Mouse (Mus musculus) bone marrow, adult 2 months (tissue): ENCODE data around the gene Smpd3.

ENCODE experiments used
- CTCF ChIP-seq: fragments of 200-500 bp; IDR thresholded peaks from 2 replicates; pipeline ENCODE4 v1.5.1; 2011; ENCODE audit warnings: low read length, control low read depth; ENCODE audit not compliant: control insufficient read depth, insufficient read depth
- POLR2A ChIP-seq: fragments of 200-500 bp; IDR thresholded peaks from 2 replicates; pipeline ENCODE4 v1.6.1; 2011; ENCODE audit warnings: low read depth, mild to moderate bottlenecking, control low read depth, low read length, borderline replicate concordance; ENCODE audit not compliant: control insufficient read depth

DNA sequence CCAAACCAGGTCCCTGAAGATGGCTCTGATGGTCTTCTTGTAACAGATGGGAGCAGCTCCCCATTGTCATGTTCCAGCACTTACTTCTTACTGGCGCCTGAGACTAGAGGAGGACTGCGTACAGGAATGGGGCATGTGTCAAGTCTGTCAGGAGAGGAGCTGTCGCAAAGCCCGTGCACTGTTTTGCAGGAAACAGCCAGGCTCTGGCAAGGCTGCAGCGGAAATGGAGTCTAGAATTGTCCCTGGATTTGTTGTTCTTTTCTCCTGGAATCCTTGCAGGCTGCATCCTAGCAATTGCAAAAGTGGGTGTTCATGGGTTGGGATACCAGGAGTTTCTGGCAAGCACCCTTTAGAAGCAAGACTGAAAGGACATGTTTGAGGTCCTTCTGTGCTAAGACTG is 39.5 kb downstream of the Smpd3 start:
- TF ChIP-seq POLR2A: no peak
- TF ChIP-seq CTCF: no peak
